8 mouse cellular contexts compared by ENCODE assay signal in genomic region chr13:88823522-88824419, GRCm38 (mm10). TPM values are rescaled to one million over a fixed set of nuclear protein-coding genes. Genes with fewer than 3 reads are reported as not detected.
A peak's percentile ranks its signal among the peaks of the same experiment; 100 is the strongest.
DNase-seq lines count a peak whose midpoint lies in the region; ATAC-seq and TF ChIP-seq lines count a peak whose summit lies in the region.

No protein-coding gene starts in this region.

- peak overlapping the region; percentile 94 for H3K9ac ChIP-seq in forebrain, embryonic 16.5 days (replicated peaks; ENCODE audit: low read depth, low read length)

- TF ChIP-seq CTCF in lung, adult 2 months (IDR thresholded peaks at IDR 0.05; ENCODE audit: insufficient read depth, low read length) = no peak

- peak; percentile 77 for ATAC-seq in forebrain, embryonic 16.5 days

- H3K9me3 ChIP-seq in forebrain, embryonic 16.5 days (ENCODE audit: control insufficient read depth, low read length) = no peaks in the 10 kb centered on the region

- peak overlapping the region; percentile 55 for H3K4me3 ChIP-seq in forebrain, embryonic 16.5 days (replicated peaks; ENCODE audit: low read length)
- H3K4me3 ChIP-seq in lung, adult 2 months (replicated peaks; ENCODE audit: extremely low read depth, low read depth, low read length) = peak overlapping the region; percentile 36

- peaks cover 10% of the 10 kb centered on the region for H3K4me1 ChIP-seq in forebrain, embryonic 16.5 days (replicated peaks; ENCODE audit: control insufficient read depth, insufficient read depth, low read length)
- H3K4me1 ChIP-seq in lung, adult 2 months (ENCODE audit: control insufficient read depth, insufficient read depth, low read length) = no peaks in the 10 kb centered on the region

- under 1% methylated on average over 25 of the region's 25 CpGs for WGBS in forebrain, embryonic 16.5 days
- 2% methylated on average over 25 of the region's 25 CpGs for WGBS in lung, adult 2 months

- DNase-seq in adrenal gland, adult 2 months = peak; percentile 13
- no peak for DNase-seq in adrenal gland, adult 18-20 months (ENCODE audit: low spot score in 2 of 2)
- peak; percentile 75 for DNase-seq in NIH3T3 (ENCODE audit: low read depth)
- DNase-seq in layer of hippocampus, adult 18-20 months (ENCODE audit: low spot score in 2 of 2) = peak; percentile 48 to 77
- no peak for DNase-seq in lung, adult 2 months
- DNase-seq in retina, postnatal 7 days (ENCODE audit: low read depth, low spot score) = peak; percentile 39
- no peak for DNase-seq in thymus, postnatal 36 days

- no peaks in the 10 kb centered on the region for H3K27me3 ChIP-seq in forebrain, embryonic 16.5 days (replicated peaks; ENCODE audit: control insufficient read depth, insufficient read depth, low read length)

- peak overlapping the region; percentile 83 for H3K27ac ChIP-seq in forebrain, embryonic 16.5 days (ENCODE audit: low read length)

- no peak for TF ChIP-seq POLR2A in lung, adult 2 months (IDR thresholded peaks at IDR 0.05; ENCODE audit: borderline replicate concordance, extremely low read depth, low read depth, low read length)

- peak overlapping the region; percentile 81 for H3K4me2 ChIP-seq in forebrain, embryonic 16.5 days (ENCODE audit: low read length)

- no peaks in the 10 kb centered on the region for H3K36me3 ChIP-seq in forebrain, embryonic 16.5 days (ENCODE audit: control insufficient read depth, insufficient read depth)

RNA-seq across cellular contexts. Expression of gene Edil3, which starts 2.5 kb away (rescaled TPM):
- 1 to 10 TPM; 1.8 to 3.1 TPM for total RNA-seq in adrenal gland, adult 2 months (2021)
- 1.6 and 1.9 TPM in 2 replicates for polyA plus RNA-seq in adrenal gland, adult 2 months (2012; rRNA removed)
- total RNA-seq in adrenal gland, adult 18-20 months (2021) = 1 to 10 TPM; 2.2 to 2.8 TPM
- polyA plus RNA-seq in forebrain, embryonic 16.5 days (2015; fragmentation: Nextera tagmentation; extraction: Ambion mirVana) = 59.3 and 60.0 TPM in 2 replicates
- 10 to 100 TPM; 68.3 to 74.1 TPM for total RNA-seq in layer of hippocampus, adult 18-20 months (2021)
- polyA plus RNA-seq in lung, adult 2 months (2012; rRNA removed) = 2.7 and 3.8 TPM in 2 replicates

Comparison
In these comparisons a context has a peak if more than half of its experiments do, and no peak if none do; other contexts are left out.
1. DNase-seq: peak in adrenal gland, adult 2 months (single experiment), NIH3T3 (single experiment), layer of hippocampus, adult 18-20 months (2 of 2) and retina, postnatal 7 days (single experiment); none in adrenal gland, adult 18-20 months (0 of 2), lung, adult 2 months (single experiment) and thymus, postnatal 36 days (0 of 2).
2. RNA of gene Edil3, which starts 2.5 kb away (total RNA-seq): 68.3 to 74.1 TPM in layer of hippocampus, adult 18-20 months; 1.8 to 3.1 TPM in adrenal gland, adult 2 months and 2.2 to 2.8 TPM in adrenal gland, adult 18-20 months; every median in the first group is over 10 times any median in the second.